Mouse (Mus musculus): ENCODE measurements around the gene Rsbn1l.

DNA sequence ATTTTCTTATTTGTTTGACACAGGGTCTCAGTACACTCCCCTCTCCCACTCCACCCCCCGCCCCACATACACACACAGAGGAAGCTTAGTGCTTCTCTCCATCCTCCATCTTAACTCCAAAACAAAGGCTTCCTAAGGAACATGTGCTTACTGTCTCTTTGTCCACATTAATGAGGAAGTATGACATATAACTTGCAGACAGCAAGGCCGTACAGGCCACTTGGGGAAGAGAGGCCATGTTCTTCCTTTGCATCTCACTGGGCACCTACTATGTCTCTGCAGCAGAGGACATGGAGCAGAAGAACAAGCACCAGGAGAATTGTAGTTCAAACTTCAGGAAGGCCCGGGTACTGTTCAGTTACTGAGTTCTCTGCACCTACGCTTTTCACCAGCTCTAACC, 95.6 kb downstream of the Rsbn1l start:
- no peak for TF ChIP-seq GATA1 (IDR thresholded peaks at IDR 0.05; ENCODE audit: low read length)
- no peak for TF ChIP-seq TAL1 (IDR thresholded peaks at IDR 0.05; ENCODE audit: low read length)
